Mouse (Mus musculus): ENCODE measurements around the gene Jmjd7. TPM values are rescaled to one million over a fixed set of nuclear protein-coding genes. Genes with fewer than 3 reads are reported as not detected.

Jmjd7 gene
- total RNA-seq, 2 experiments from 2014 or later, result 5.0 to 5.4 TPM

DNA sequence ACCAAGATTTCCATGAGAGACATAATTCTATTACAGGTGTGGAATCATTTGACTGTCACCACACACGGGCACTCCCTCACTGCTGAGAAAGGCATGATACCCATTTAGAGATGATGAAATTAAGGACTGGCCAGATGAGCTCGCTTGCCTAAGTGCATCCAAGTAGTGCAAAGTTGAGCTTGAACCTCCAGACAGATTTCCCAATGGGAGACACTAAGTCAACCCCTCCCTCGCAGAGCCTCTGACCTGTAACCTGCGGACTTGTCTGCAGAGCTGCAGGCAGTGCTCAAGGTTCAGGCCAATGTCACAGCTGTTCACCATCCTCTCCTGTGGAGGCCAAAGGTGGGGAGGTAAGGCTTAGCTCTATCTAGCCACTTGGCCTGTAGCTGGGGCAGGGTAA, 31.5 kb downstream of the Jmjd7 start:
- ATAC-seq (replicated peaks; ENCODE audit: poor library complexity), result no peak

DNA sequence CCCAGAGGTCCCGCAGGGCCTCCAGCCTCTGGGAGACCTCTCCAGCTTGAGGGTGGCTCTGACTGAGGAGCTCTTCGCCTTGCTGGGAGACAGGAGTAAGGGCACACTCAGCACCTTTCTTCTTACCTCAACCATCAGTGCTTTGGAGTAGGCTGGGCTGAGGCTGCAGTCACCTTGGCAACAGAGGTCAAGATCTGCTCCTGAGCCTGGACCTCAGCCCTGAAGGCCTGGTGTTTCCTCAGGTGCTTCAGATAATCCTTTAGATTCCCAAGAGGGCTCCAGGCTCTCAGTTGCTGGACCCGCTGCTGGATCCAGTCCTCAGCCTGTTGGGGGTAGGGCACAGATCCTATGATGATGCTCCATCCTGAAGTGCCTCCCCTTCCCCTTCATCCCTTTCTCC, 32.2 kb downstream of the Jmjd7 start:
- ATAC-seq (replicated peaks; ENCODE audit: poor library complexity), result no peak

DNA sequence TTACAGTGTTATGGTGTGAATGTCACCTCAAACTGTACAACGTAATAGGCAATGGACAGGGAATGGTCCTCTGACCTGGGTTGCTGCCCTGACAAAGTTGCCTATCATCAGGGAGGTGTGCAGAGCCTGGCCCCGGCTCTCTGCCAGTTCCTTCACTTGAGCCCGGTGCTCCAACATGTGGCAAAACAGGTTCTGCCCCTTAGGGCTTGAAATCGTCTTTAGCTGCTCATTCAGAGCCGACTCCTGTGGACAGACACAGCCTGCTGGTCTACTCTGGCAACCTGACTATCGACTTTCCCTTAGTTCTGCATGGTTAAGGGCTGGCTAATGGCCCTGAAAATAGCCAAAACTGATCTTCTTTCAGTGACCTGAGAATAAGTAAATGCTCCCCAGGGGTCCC, 32.9 kb downstream of the Jmjd7 start:
- ATAC-seq (replicated peaks; ENCODE audit: poor library complexity), result no peak

DNA sequence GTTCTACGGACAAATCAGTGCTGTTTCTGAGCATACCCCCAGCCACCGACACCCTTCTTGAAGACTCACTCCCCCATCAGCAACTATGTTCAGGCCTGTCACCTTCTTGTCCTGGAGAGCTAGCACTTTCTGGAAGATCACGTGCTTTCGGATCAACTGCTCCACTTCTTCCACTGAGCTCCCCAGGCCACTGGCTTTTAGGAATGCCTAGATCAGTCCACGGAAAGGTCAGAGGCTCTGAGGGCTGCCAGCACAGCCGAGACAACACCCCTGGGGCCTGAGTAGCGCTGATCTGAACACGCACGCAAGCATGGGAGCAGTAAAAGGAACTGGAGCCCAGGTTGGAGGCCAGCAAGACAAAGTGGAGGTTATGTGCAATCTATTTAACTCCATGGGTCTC, 33.4 kb downstream of the Jmjd7 start:
- no peak for ATAC-seq (replicated peaks; ENCODE audit: poor library complexity)

DNA sequence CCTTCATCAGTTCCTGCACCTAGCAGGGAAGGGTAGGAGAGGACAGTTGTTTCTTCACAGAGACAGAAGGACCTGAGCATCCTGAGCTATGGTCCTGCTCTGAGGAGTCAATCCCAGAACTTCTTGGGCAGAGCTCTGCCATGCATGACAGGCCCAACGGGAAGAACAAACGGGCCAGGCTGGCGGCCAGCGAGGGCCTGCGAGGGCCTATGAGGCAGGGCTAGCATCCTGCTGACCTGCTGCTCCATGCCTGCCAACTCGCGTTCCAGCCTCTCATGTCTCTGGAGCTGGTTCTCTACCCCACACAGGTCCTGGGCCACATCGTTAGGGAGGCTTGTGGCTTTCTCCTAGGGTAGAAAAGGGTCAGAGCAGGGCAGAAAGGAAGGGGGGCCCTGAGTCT, 35.0 kb downstream of the Jmjd7 start:
- no peak for ATAC-seq (replicated peaks; ENCODE audit: poor library complexity)

DNA sequence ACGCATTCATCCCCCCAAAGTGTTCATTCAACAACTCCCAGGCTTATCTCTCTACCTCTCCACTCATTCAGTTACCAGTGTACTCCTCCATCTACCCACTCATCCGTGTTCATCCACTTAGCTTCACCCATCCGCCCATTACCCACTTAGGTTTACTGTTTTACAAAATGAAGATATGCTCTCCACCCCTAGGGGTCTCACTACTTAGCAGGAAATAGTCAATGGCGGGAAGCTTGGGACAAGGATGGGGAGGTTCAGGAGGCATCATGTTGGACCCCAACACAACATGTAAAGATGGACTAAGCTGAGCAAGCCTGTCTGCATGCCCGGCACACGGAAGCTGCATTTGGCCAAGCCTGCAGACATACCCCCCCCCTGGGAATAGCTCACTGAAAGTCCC, 37.4 kb downstream of the Jmjd7 start:
- ATAC-seq (replicated peaks; ENCODE audit: poor library complexity), result no peak

DNA sequence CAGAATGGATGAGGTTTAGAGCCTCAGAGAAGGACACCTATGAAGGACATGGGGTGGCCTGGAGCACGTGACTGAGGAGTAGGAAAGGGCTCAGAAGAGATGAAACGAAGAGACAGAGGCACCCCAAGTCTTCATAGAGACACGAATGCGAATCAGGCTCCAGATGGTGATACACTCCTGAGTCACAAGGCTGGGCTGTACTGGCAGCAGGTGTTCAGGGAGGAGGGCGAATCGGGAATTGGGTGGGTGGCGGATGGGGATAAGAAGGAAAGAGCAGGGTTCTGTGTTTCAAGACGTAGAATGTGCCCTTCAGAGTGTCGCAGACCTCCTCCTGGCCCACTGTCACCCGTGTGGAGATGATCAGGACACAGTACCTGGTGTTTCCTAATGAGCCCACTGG, 38.0 kb downstream of the Jmjd7 start:
- no peak for ATAC-seq (replicated peaks; ENCODE audit: poor library complexity)

DNA sequence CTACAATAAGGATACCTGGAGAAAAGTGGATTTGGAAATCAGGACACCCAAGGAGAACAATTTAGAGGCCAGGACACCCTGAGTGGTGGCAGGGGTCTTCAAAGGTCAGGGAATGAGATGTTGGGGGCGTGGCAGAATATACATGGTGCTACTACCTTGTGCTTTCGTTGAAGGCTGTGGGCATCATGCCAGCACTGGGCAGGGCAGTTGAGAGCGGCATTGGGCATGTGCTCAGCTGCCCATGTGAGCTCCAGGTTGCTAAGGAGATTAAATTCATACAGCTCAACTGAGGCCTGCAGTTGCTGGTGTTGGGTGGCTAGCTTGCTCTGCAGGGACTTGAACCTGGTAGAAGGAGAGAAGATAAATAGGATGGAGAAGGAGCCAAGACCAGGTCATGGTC, 38.9 kb downstream of the Jmjd7 start:
- no peak for ATAC-seq (replicated peaks; ENCODE audit: poor library complexity)

DNA sequence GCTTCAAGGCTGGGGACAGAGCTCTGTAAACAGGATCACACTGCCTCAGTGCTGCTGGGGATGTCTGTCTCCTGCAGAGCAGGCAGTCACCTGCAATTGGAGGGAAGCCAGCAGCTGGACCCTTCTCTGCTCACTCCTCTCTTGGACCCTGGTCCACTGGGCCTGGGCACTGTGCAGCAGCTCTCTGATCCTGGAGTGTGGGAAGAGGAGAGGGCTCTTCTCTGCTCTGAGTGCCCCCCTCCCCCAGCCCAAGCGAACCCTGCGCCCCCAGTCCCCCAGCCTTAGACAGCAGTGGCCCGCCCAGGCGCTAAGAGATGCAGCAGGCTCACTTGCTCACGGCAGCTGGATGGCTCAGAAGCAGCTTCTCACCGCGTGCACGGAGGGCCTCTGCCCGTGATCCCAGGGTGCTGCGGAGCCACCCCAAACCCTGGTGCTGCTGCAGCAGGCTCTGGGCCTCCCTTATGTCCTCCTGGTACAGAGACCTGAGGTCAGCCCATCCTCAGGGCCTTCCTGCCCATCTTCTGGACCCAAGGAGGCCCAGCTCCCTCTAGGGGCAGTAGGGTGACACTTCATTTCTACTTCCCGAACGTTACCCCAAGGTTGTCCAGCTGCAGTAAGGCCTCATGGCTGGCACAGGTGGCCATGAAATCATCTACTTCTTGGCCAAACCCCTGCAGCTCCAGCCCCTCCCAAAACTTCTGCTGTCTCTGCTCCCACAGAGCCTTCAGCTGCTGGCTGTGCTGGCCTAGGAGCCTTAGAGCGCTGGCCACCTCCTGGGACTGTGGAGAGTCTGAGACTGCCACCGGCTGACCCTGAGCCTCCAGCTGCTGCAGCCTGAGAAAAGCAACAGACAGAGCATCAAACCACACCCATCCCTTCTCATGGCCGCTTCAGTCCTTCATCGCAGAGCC, 41.5 kb downstream of the Jmjd7 start:
- ATAC-seq (replicated peaks; ENCODE audit: poor library complexity), result peak; percentile 76

DNA sequence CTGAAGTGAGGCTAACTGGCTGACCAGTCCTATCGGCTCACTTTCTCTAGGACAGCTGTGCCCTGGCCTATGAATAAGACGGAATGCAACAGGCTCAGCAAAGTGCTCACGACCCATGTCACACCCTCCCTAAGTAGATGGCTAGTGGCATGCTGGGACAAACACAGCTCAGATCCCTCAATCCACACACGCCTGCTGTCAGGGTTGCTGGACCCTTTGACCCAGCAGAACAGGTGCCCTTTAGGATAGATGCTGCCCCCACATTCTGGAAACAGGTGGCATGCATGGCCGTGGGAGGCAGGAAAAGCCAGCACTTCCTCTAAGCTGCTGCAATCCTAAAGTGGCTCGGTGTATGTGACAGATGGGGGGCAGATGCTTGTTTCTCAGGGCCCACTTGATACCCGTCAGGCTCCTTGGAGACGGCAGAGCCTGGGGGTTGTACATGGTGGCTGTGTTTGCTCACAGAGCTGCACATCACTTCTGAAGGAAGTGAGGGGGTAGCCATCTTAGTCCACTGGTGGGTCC, 42.2 kb downstream of the Jmjd7 start:
- ATAC-seq (replicated peaks; ENCODE audit: poor library complexity), result no peak

DNA sequence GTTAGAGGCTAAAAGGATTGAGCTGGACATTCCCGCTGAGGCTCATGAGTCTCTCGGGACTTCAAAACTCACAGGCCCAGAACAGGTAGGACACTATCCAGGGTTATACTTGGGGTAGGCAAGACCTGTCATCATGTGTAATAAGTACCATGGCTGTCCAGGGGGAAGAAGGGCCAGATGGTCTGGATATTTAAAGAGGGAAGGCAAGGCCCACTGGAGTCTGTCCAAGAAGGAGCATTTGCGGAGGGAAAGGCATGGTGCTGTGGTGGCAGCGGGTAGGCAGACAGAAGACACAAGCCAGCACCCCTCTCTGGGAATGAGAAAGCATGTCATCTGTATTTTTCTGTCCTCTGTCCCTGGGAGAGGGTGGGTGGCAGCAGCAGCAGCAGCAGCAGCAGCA, 46.8 kb downstream of the Jmjd7 start:
- ATAC-seq (replicated peaks; ENCODE audit: poor library complexity), result no peak

DNA sequence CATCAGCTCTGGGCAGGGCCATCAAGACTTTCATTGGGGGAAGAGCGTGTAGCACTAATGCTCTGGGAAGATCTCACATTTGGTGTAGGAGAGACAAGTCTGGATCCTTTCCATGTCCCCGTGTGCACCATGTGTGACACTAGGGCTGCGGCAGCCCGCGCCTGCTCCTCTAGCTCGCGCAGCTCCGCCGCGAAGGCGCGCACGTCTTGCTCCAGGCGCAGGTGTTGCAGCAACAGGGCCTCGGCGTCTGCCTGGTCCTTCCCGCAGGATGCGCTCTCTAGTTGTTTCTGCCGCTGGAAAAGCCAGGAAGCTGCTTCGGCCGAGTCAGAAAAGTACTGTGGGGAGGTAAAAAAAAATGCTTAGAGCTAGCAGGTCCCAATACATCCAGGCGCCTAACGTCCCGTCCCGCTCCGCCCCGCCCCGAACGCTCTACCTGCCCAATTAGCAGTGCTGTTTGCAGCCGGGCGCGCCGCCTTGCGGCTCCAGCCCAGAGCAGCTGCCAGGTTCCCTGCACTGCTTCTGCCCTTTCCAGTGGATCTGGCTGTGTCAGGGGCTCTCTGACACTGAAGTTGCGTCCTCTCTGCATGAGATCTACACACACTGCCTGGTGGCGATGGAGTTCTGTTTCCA, 48.9 kb downstream of the Jmjd7 start:
- peak; percentile 91 for ATAC-seq (replicated peaks; ENCODE audit: poor library complexity)

Other genes starting within 250 kb of the Jmjd7 start
- gene Rpap1, start 239.9 kb upstream of the Jmjd7 start, total RNA-seq (2015), result 6.6 TPM in 2 replicates
- 9.6 and 9.7 TPM in 2 replicates for gene Rpap1, start 239.9 kb upstream of the Jmjd7 start, total RNA-seq (2017)
- not detected in 2 replicates for gene Tyro3, start 229.8 kb upstream of the Jmjd7 start, total RNA-seq (2015)
- not detected in 2 replicates for gene Tyro3, start 229.8 kb upstream of the Jmjd7 start, total RNA-seq (2017)
- gene Mga, start 130.3 kb upstream of the Jmjd7 start, total RNA-seq (2015), result 60.7 and 96.3 TPM in 2 replicates
- 39.4 and 64.1 TPM in 2 replicates for gene Mga, start 130.3 kb upstream of the Jmjd7 start, total RNA-seq (2017)
- 3.2 and 4.0 TPM in 2 replicates for gene Mapkbp1, start 54.8 kb upstream of the Jmjd7 start, total RNA-seq (2015)
- gene Mapkbp1, start 54.8 kb upstream of the Jmjd7 start, total RNA-seq (2017), result 2.3 and 5.7 TPM in 2 replicates
- gene Gm28042, start within 50 bp of the Jmjd7 start, total RNA-seq (2015), result 2.2 and 4.1 TPM in 2 replicates
- gene Gm28042, start within 50 bp of the Jmjd7 start, total RNA-seq (2017), result 0.50 and 0.51 TPM in 2 replicates
- 1.2 and 1.4 TPM in 2 replicates for gene Pla2g4b, start 5.9 kb downstream of the Jmjd7 start, total RNA-seq (2015)
- 0.51 and 3.7 TPM in 2 replicates for gene Pla2g4b, start 5.9 kb downstream of the Jmjd7 start, total RNA-seq (2017)
- 22.8 and 24.8 TPM in 2 replicates for gene Ehd4, start 127.1 kb downstream of the Jmjd7 start, total RNA-seq (2015)
- 28.6 and 30.1 TPM in 2 replicates for gene Ehd4, start 127.1 kb downstream of the Jmjd7 start, total RNA-seq (2017)
- gene Pla2g4e, start 217.9 kb downstream of the Jmjd7 start, total RNA-seq (2015), result not detected in 2 replicates
- not detected in 2 replicates for gene Pla2g4e, start 217.9 kb downstream of the Jmjd7 start, total RNA-seq (2017)